Mouse (Mus musculus) thymus, postnatal 25 days (tissue): ENCODE results near the gene Fam193a.
A peak's percentile ranks its signal among the peaks of the same experiment; 100 is the strongest.

Experiments
- DNase-seq: peaks from one replicate; pipeline ENCODE4 v3.0.0; 2022

Fam193a gene

DNA sequence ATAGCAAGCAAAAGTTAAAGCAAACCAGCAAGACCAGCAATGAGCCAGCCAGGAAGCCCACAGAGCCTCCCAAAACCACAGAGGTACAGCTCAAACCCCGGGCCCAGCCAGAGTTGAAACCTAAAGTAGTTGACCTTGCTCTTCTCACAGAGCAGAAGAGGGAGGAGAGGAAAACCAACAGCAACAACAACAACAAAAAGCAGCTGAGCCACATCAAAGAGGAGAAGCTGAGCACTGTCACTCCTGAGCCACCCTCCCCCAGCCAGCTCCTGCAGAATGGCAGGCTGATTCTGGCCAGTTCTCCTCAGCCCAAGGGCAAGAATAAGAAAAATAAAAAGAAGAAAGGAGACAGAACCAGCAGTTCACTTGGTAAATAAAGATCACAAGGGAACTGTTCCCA lies 96.3 kb downstream of the Fam193a start:
- peak; percentile 52 for DNase-seq

DNA sequence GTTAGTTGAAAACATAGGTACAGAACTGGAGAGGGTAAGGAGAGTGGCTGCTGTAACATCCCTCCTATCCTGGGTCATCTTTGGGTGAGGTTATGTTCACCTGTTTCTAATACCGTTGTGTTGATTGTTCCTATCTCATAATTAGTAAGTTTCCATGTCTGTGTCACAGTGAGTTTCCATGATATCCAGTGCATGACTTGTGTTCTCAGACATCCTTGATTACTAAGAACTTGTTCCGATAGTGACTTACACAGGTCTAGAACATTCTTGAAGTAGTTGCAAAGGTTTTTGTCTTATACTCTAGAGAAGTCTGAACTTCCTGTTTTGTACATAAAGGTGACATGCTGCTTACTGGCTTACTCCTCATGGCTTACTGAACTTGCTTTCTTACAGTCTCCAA lies 96.9 kb downstream of the Fam193a start:
- DNase-seq: no peak

DNA sequence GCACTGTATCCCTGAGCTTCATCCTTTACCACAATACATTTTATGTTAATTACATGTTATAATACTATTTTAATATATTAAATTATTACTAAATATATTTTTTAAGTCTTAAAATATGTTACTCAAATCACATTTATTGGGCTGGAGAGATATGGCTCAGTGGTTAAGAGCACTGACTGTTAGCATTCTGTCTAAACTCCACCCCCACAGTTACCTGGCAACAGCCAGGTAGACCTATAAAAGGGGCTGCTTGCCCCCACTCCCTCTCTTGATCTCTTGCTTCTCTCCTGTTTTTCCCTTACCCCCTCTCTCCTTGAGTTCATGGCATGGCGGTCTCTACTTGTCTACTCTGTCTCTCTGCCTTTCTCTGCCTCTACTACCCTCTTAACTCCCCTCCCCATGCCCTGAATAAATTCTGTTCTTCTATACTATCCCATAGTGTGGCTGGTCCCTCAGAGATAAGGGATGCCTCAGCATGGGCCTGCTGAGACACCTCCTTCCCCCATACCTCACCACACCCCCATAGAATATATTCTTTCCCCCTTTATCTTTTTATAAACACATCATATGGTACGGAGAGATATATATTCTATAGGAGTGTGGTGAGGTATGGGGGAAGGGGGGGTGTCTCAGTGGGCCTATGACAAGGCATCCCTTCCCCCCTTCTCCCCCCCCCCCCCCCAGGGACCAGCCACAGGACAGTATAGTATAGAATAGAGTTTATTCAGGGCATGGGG lies 98.5 kb downstream of the Fam193a start:
- no peak for DNase-seq

DNA sequence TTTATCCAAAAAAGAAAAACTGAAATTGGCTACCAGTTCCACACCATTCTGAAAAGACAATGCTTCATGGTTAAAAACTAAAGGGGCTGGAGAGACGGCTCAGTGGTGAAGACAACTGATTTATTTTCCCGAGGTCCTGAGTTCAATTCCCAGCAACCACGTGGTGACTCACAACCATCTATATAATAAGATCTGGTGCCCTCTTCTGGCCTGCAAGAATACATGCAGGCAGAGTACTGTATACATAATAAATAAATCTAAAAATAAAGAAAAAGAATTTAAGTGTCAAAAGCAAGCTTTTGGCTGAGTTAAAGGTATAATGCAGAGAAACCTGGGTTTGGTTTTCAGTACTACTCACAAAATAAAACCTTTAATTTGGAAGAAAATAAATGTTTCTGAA lies 111.2 kb downstream of the Fam193a start:
- DNase-seq: no peak

DNA sequence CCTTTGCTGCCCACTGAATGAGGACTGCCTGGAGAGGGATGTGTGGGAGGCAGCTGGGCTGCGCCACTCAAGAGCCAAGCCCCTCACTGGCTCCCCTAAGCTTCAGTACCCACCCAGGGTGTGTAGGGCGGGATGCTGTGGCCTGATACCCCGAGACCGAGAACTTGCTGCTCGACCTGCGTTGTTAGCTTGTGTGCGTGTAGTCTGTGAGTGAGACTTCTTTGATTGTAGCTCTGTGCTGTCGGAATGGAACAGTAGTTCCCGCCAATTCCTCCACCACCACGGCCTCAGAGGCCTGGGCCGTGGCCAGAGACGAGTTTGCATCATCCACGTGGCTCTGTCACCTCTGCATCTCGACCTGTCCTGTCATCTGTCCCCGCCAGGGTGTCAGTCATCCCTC lies 116.0 kb downstream of the Fam193a start:
- no peak for DNase-seq

DNA sequence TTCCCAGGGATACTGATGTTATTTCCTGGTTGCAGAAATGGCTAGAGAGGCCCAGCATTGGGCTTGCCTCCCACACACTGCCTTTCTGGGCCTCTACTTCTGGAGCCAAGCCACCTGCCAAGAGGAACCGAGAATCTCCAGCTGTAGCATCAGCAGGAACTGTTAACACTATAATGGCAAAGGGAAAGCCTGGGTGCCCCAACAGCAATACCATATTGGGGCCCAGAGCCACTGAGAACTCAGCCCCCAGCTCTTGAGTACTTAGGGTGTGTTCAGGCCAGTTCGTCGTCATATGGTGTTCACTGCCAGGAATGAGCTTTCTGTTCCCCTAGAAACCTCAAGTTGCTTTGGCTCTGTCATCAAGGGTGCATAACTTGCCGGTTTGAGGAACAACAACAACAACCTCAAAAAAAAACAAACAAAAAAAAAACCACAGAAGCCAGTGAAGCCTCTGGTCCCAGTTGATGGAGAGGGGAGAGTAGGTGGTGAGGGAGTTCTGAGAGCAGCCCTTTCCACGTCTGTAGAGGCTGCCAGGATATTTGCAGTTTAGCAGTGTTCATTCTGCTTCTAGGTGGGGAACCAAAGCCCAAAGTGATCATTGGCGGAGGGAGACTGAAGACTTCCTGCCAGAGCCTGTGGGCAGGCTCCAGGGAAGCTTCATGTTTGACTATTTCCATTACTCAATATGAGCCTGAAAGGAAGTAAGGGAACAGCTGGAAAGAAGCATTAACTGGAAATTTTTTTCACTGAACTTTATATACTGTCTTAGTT lies 117.8 kb downstream of the Fam193a start:
- no peak for DNase-seq

DNA sequence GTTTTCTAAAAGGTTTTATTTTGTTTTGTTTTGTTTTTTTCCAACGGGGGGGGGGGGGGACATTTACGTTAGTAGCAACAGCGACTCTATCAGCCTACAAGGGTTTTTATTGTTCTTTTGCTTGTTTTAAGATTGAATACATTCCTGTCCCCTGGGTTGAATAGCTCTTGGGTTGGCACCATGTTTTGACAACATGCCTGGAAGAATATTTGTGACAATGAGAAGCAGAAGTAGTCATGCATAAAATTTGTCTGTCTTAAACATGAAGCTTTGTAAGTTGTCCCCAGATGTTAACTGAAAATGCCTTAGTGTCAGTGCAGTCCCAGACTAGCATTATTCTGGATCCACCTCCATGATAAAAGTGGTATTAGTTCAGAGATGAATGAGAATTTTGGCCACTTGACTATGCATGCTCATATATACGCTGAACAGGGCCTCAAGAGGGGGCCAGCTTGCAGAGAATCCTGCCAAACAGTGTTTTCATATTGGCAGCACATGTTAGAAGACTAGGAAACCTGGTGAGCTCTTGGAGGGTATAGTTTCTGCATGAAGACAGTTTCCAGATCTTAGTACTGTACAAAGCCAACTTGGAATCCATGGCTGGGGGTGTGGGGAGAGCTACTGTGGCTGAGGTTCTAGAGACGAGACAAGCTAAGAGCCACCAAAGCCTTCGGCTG lies 119.1 kb downstream of the Fam193a start:
- no peak for DNase-seq

DNA sequence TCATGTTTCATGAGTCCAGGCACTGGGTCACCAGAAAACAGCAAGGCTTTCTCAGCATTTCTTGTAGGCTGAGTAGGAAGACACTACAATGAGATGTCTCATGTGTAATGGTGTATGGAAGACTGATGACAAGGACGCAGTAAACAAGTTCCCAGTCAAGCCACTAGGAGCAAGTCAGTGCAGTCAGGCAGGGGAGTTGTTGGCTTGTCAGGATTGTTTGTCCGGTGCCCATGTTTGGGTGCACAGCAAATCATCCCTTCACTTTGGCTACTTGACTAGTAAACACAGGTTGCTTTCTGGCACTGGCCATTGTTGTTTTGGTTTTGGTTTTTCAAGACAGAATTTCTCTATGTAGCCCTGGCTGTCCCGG lies 119.7 kb downstream of the Fam193a start:
- no peak for DNase-seq

DNA sequence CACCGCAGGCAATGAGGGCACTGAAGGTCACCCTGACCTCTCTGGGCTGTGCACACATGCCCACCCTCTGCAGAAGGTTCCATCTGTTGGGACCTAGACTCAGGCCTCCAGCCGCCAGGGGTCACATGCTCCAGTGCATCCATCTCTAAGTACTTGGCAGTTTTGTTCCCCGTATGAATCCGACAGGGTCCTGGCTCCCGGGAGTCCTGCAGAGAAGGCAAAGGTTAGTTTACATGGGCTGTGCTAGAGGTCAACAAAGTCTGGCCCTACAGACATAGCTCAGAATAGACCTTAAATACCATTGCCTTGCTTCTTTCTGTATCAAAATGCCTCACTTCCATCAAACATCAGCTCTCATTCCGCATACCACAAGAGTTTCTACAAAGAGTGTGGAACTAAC lies 127.0 kb downstream of the Fam193a start:
- DNase-seq: no peak

DNA sequence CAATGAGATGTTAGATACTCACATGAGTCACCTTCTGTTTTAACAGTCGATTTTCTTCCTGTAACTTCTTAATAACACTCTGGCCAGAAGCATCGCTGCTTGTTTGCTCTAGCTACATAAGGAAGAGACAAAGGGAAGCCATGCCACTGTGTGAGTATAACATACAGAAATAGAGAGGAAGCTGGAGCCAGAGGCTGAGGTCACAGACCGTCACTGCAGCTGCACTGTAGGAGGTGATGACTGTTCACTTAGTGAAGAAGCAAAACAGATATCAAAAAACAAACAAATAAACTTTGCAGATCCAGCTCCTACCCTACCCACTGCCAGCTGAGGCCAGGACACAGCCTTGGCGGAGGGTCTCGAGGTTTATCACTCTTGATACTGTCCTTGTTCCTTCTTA lies 131.2 kb downstream of the Fam193a start:
- DNase-seq: no peak

DNA sequence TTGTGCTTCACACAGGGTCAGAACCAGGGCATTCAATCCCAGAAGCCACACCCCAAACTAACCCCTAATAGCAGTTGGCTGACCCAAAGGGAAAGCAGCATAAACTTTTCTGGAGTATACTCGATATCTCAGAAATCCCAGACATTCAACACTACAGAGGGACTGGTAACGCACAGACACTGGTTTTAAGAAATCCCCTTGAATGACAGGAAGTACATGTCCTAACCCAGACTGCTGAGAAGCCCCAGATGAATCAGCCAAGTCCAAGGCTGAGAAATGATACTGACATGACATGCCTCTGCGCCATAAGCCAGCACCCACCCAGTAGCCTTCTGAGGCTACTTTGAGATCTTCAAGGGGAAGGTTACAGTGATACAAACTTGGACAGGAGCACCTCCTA lies 131.9 kb downstream of the Fam193a start:
- no peak for DNase-seq

DNA sequence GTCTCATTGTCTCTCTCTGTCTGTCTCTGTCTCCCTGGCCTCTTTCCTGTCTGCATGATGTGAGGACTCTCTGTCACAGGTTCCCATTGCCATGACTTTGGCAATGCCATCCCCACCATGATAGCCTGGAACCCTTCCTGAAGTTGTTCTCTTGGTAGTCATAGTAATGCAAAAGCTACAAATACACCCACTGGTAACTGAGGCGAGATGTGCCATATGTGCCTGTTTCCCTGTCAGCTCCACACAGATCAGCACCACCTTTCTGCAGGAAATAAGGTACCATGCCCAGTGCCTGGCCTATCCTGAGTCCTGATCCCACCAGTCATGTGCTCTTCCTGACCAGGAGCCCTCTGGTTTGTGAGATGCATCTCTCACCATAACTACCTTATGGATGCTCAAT lies 132.7 kb downstream of the Fam193a start:
- no peak for DNase-seq

DNA sequence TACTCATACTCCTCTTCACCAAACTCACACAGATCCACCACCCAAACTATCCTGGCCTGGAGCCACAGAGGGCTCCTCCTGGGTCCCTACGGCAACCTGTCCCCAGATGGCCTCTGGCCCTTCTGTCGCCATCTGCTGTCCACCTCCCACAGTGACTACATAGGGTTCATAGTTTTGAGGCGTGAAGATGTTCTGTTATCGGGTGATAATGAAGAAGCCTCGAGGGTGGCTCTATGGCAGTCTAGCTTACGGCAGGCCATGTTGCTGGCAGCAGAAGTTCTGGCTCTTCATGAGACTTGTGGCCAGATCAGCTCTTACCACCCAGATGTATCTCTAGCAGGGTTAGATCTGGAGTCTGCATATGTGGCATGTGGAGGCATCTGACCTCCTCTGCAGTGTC lies 133.1 kb downstream of the Fam193a start:
- DNase-seq: no peak

DNA sequence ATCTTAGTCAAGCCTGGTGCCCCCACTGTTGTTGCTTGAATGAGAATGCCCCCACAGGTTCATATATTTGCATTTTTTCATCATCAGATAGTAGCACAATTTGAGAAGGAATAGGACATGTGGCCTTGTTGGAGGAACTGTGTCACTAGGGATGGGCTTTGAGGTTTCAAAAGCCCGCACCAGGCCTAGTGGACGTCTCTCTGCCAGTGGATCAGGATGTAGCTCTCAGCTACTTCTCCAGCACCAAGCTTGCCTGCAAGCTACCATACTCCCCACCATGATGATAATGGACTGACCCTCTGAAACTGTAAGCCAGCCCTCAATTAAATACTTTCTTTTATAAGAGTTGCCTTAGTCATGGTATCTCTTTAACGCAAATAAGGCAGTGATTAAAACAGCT lies 142.8 kb downstream of the Fam193a start:
- DNase-seq: no peak

DNA sequence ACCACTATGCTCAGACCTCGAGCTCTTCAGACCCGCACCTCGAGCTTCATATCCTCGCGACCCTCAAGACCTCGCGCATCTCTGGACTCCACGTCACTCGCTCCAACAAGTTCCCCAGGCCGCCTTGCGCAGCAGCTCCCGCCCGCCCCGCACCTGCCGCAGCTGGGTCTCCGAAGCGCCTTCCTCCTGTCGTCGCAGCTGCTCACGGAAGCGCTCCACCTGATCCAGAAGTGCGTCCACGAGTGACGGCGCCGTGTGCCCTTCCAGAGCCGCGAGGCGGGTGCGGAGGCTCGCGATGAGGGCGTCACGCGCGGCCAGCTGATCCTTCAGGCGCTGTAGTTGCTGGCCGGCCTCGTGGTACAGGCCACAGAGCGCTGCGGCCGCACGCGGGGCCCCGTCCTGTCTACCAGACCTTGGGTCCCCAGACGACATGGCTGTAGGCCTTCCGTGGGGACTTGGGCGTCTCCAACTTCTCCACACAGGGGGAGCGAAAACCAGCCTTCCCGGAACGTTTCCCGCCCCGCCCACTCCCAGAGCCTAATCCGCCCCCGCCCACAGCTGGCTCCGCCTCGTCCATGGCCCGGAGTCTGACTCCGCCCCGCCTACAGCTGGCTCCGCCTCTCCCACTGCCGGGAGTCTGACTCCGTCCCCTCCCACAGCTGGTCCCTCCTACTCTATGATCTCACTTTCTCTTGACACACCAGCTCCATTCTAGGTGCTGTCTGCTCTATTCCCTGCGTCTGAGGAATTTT lies 143.9 kb downstream of the Fam193a start, which contains the start of gene Tnip2:
Tnip2 (minus strand) TSS at position 526 of the 752 bp plus-strand sequence.
- peak; percentile 97 for DNase-seq

DNA sequence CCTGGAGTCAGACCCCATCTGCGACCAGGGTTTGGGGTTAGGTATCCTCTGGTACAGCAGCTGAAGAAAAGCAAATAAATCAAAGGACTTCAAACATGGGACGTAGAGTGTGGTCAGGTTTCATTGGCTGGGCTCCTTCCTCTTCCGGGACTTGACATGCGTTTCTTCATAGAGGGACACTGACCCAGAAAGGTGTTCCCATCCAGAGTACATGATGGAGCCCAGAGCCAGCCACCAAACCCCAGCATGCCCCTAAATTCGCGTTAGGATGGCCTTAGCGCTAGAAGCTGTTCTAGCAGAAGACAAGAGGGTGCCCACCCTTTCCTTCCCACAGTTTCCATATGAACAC lies 144.5 kb downstream of the Fam193a start:
- no peak for DNase-seq

DNA sequence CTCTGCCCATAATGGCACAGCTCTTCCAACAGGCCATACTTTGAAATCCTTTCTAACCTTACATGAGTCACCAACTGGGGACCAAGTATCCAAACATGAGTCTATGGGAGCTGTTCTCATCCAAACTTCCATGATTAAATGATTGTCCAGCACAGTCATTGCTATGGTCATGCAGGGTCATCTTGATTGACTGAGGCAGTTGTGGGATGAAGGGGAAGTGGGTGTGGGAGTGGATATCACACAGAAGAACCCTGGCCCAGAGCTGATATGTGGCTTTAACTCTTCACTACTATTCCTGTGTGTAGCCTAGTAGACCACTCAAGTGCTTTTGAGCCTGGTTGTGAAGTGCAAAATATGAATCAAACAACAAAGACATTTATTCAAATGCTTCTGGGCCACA lies 145.4 kb downstream of the Fam193a start:
- DNase-seq: no peak

DNA sequence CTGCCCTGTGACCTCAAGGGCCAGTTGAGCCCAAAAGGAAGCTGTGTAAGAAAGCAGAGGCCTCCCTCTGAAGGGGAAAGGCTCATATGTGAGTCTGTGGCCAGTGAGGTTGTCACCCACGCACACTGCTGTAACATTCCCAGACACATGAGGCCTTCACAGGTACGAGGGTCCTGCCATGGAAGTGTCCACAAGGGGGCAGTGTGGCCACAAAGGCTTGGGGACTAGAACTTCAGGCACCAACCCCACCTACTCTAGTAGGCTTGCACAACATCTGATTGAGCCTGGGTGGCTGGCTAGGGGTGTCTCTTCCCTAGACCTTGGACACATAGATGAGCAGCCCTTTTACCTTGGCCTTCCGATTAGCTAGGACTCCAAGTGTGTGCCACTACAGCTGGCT lies 148.2 kb downstream of the Fam193a start:
- DNase-seq: peak; percentile 88

DNA sequence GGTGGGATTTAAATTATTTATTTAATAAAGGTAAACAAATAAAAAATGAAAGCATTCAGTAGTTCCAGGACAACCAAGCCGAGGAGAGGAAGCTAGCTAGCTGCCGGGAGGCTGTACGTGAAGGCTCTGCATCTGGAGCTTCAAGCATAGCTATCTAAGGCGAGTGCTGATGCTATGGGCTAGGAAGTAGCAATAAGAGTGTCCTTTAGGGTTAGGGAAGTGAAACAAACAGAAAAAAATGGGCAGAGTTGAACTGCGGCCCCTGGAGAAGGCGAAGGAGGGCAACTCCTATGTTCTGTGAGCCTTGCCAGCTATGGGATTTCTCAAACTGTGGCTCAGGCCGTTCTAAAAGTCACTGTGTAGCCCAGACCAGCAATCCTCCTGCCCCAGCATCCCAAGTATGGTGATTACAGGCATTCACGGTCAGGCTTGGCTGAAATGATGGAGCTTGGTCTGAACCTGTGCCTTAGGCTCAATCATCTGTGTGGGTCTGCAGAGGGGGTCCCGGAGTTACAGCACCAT lies 149.7 kb downstream of the Fam193a start:
- no peak for DNase-seq

DNA sequence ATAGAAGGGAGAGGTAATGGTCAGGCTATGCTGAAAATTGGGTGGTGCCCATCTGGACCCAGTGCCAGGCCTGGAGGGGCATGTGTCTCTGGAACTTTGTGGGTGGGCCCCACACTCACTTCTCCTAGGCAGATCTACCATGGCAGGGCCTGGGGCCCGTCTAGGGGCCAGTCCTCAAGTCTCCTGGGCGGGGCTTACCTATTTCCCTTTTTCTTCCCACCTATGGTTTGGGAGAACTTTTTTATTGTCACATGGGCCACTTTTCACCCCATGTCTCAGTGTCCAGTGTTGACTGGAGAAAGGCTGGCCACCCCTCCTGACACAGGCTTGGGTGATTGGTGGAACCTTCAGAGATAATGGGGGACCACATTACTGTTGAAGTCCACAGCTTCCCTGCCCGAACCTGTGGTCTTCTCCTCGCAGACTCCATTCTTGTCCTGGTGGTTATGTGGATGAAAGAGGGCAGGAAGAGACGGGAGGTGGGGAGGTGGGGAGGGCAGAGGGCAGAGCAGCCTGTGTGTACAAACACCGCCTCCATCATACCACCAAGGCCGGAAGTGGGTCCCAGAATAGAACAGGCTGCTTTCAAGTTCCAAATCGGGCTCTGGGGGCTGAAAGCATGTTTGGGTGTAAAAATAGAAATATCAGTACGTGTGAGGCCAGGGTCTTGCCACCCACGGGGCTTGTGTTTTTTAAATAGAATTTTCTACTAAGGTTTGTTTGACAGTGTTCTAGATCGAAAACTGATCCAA lies 150.9 kb downstream of the Fam193a start:
- DNase-seq: peak; percentile 77

DNA sequence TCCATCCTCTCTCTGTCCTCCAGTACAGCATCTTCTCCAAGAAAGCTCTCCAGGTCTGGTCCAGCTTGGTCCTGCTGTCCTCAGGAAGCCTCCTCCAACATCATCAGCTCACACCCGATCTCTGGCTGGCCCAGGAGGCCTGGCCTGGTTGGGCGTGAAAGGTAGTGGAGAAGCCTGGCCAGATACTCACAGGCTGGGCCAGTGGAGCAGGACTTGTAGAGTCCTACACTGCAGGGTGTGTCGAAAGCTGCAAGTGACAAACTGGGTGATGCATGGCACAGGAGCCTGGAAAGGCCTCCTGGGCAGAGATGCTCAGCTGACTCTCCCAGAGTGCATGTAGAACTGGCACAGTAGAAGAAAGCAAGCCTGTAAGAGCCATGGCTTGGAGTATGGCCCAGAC lies 151.6 kb downstream of the Fam193a start:
- DNase-seq: peak; percentile 29

DNA sequence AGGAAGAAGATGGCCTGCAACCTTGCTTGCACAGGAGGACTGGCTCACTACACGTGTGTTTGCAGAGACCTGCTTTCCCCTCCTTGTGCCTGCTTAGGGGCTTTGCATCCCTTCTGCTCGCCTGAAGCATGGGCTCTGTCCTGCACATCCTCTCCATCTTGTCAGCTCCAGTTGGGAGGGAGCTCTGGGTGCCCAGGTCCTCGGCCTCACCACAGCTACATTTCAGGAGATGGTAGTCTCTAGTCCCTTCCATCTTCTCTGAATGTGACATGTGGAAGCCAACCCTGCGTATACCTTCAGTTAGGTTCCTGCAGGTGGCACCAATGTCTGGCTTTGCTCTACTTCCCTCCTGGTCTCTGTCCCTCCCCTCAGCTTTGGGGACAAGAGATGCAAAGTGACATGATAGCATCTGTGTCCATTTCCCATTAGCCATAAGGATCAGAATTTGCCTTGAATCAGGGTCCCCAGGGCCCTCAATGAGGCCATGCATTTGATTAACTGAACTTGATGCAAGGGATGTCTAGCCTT lies 154.3 kb downstream of the Fam193a start:
- peak; percentile 40 for DNase-seq
